Mouse (Mus musculus) CD4-positive helper T cell, adult 2 months (primary cell): ENCODE data around the gene Ywhab.
A peak's percentile ranks its signal among the peaks of the same experiment; 100 is the strongest.

Source experiments
- DNase-seq: peaks from one replicate; pipeline ENCODE4 v3.0.0-alpha.2; 2012; ENCODE audit warnings: low read depth, missing footprints, low spot score

Ywhab gene

GRCm38 (mm10) chr2:163994654-163994976 lies at the start of gene Ywhab:
Gene Ywhab, plus strand, starts transcription at chr2:163994960.
- DNase-seq, result no peak

- DNase-seq, result peak; percentile 5
Observed at GRCm38 (mm10) chr2:163946221-163946620, 48.5 kb upstream of the Ywhab start.

GRCm38 (mm10) chr2:163947976-163948375 lies 46.8 kb upstream of the Ywhab start:
- DNase-seq, result no peak

GRCm38 (mm10) chr2:163951770-163952169 lies 43.0 kb upstream of the Ywhab start:
- DNase-seq, result peak; percentile 15

GRCm38 (mm10) chr2:163953622-163954310 lies 41.0 kb upstream of the Ywhab start:
- no peak for DNase-seq

GRCm38 (mm10) chr2:163964606-163965560 lies 29.9 kb upstream of the Ywhab start:
- no peak for DNase-seq

GRCm38 (mm10) chr2:163965706-163966105 lies 29.1 kb upstream of the Ywhab start:
- DNase-seq, result no peak

GRCm38 (mm10) chr2:163968581-163968980 lies 26.2 kb upstream of the Ywhab start:
- peak; percentile 37 for DNase-seq

- no peak for DNase-seq
Observed at GRCm38 (mm10) chr2:163970326-163970725, 24.4 kb upstream of the Ywhab start.

GRCm38 (mm10) chr2:163974056-163974455 lies 20.7 kb upstream of the Ywhab start:
- no peak for DNase-seq

- DNase-seq, result no peak
Observed at GRCm38 (mm10) chr2:163976448-163976847, 18.3 kb upstream of the Ywhab start.

GRCm38 (mm10) chr2:163987233-163987632 lies 7.5 kb upstream of the Ywhab start:
- no peak for DNase-seq

GRCm38 (mm10) chr2:163992871-163993270 lies 1.9 kb upstream of the Ywhab start:
- no peak for DNase-seq

- peak; percentile 93 for DNase-seq
Observed at GRCm38 (mm10) chr2:163994977-163995862, 460 bp downstream of the Ywhab start.

GRCm38 (mm10) chr2:163996275-163996674 lies 1.5 kb downstream of the Ywhab start:
- no peak for DNase-seq

- DNase-seq, result no peak
Observed at GRCm38 (mm10) chr2:163996899-163997298, 2.1 kb downstream of the Ywhab start.

GRCm38 (mm10) chr2:163998981-163999380 lies 4.2 kb downstream of the Ywhab start:
- no peak for DNase-seq

- DNase-seq, result no peak
Observed at GRCm38 (mm10) chr2:164002637-164003036, 7.9 kb downstream of the Ywhab start.

GRCm38 (mm10) chr2:164004503-164004902 lies 9.7 kb downstream of the Ywhab start:
- DNase-seq, result no peak

GRCm38 (mm10) chr2:164006932-164007331 lies 12.2 kb downstream of the Ywhab start:
- peak; percentile 49 for DNase-seq

- DNase-seq, result no peak
Observed at GRCm38 (mm10) chr2:164007547-164007946, 12.8 kb downstream of the Ywhab start.
